Mouse (Mus musculus): ENCODE measurements around the gene Hinfp. TPM values are rescaled to one million over a fixed set of nuclear protein-coding genes. Genes with fewer than 3 reads are reported as not detected.
A peak's percentile ranks its signal among the peaks of the same experiment; 100 is the strongest.

The Hinfp gene
- polyA plus RNA-seq, 1 experiment: 27.6 TPM

- TF ChIP-seq CTCF (IDR thresholded peaks at IDR 0.05; ENCODE audit: extremely low read depth, insufficient read depth, low read length) (no peak), POLR2A (IDR thresholded peaks at IDR 0.05; ENCODE audit: extremely low read depth, insufficient read depth, low read length) (no peak)
- Histone ChIP-seq H3K27ac (ENCODE audit: insufficient read depth, low read length) (no peak overlapping the region), H3K4me3 (ENCODE audit: insufficient read depth, low read length) (no peak overlapping the region), H3K4me1 (ENCODE audit: control insufficient read depth, insufficient read depth, low read length) (no peaks in the 10 kb centered on the region)
Observed at GRCm38 (mm10) chr9:44250445-44250844, 55.0 kb downstream of the Hinfp start.

GRCm38 (mm10) chr9:44249181-44250146 is 56.0 kb downstream of the Hinfp start:
- Histone ChIP-seq H3K4me3 (ENCODE audit: insufficient read depth, low read length) (no peak overlapping the region), H3K4me1 (ENCODE audit: control insufficient read depth, insufficient read depth, low read length) (no peaks in the 10 kb centered on the region), H3K27ac (ENCODE audit: insufficient read depth, low read length) (no peak overlapping the region)
- TF ChIP-seq POLR2A (IDR thresholded peaks at IDR 0.05; ENCODE audit: extremely low read depth, insufficient read depth, low read length) (no peak), CTCF (IDR thresholded peaks at IDR 0.05; ENCODE audit: extremely low read depth, insufficient read depth, low read length) (peak; percentile 65)

- Histone ChIP-seq H3K4me1 (ENCODE audit: control insufficient read depth, insufficient read depth, low read length) (no peaks in the 10 kb centered on the region), H3K27ac (ENCODE audit: insufficient read depth, low read length) (no peak overlapping the region), H3K4me3 (ENCODE audit: insufficient read depth, low read length) (no peak overlapping the region)
- TF ChIP-seq CTCF (IDR thresholded peaks at IDR 0.05; ENCODE audit: extremely low read depth, insufficient read depth, low read length) (no peak), POLR2A (IDR thresholded peaks at IDR 0.05; ENCODE audit: extremely low read depth, insufficient read depth, low read length) (no peak)
Observed at GRCm38 (mm10) chr9:44247907-44248306, 57.6 kb downstream of the Hinfp start.

- Histone ChIP-seq H3K4me1 (ENCODE audit: control insufficient read depth, insufficient read depth, low read length) (no peaks in the 10 kb centered on the region), H3K4me3 (ENCODE audit: insufficient read depth, low read length) (no peak overlapping the region), H3K27ac (ENCODE audit: insufficient read depth, low read length) (no peak overlapping the region)
- TF ChIP-seq POLR2A (IDR thresholded peaks at IDR 0.05; ENCODE audit: extremely low read depth, insufficient read depth, low read length): no peak
Observed at GRCm38 (mm10) chr9:44243621-44244020, 61.9 kb downstream of the Hinfp start.

Other genes starting within 250 kb of the Hinfp start
- gene Usp2, start 238.7 kb downstream of the Hinfp start, polyA plus RNA-seq (2012; rRNA removed): 50.1 and 50.9 TPM in 2 replicates
- gene Mfrp, start 203.9 kb downstream of the Hinfp start, polyA plus RNA-seq (2012; rRNA removed): 0.15 and 0.35 TPM in 2 replicates
- 24.7 and 30.5 TPM in 2 replicates for gene C1qtnf5, start 198.4 kb downstream of the Hinfp start, polyA plus RNA-seq (2012; rRNA removed)
- 0.10 and 0.19 TPM in 2 replicates for gene Gm49380, start 192.2 kb downstream of the Hinfp start, polyA plus RNA-seq (2012; rRNA removed)
- gene Rnf26, start 192.2 kb downstream of the Hinfp start, polyA plus RNA-seq (2012; rRNA removed): 29.5 and 30.3 TPM in 2 replicates
- gene Mcam, start 171.2 kb downstream of the Hinfp start, polyA plus RNA-seq (2012; rRNA removed): 26.2 and 27.4 TPM in 2 replicates
- 18.2 and 22.8 TPM in 2 replicates for gene Cbl, start 71.6 kb downstream of the Hinfp start, polyA plus RNA-seq (2012; rRNA removed)
- gene Ccdc153, start 65.0 kb downstream of the Hinfp start, polyA plus RNA-seq (2012; rRNA removed): 1.8 and 4.9 TPM in 2 replicates
- 0.40 and 0.71 TPM in 2 replicates for gene Pdzd3, start 54.2 kb downstream of the Hinfp start, polyA plus RNA-seq (2012; rRNA removed)
- gene Nlrx1, start 37.1 kb downstream of the Hinfp start, polyA plus RNA-seq (2012; rRNA removed): 7.0 and 8.0 TPM in 2 replicates
- 86.3 and 91.1 TPM in 2 replicates for gene Abcg4, start 17.1 kb downstream of the Hinfp start, polyA plus RNA-seq (2012; rRNA removed)
- gene C2cd2l, start 14.6 kb upstream of the Hinfp start, polyA plus RNA-seq (2012; rRNA removed): 203 and 213 TPM in 2 replicates
- gene Dpagt1, start 20.3 kb upstream of the Hinfp start, polyA plus RNA-seq (2012; rRNA removed): 18.0 and 19.3 TPM in 2 replicates
- gene H2afx, start 29.0 kb upstream of the Hinfp start, polyA plus RNA-seq (2012; rRNA removed): 64.8 and 68.3 TPM in 2 replicates
- gene Hmbs, start 38.6 kb upstream of the Hinfp start, polyA plus RNA-seq (2012; rRNA removed): 30.5 and 31.2 TPM in 2 replicates
- 42.2 and 43.2 TPM in 2 replicates for gene Vps11, start 56.0 kb upstream of the Hinfp start, polyA plus RNA-seq (2012; rRNA removed)
- 55.4 and 56.7 TPM in 2 replicates for gene Hyou1, start 73.8 kb upstream of the Hinfp start, polyA plus RNA-seq (2012; rRNA removed)
- gene Slc37a4, start 91.2 kb upstream of the Hinfp start, polyA plus RNA-seq (2012; rRNA removed): 49.9 and 58.8 TPM in 2 replicates
- 559 and 574 TPM in 2 replicates for gene Rps25, start 101.5 kb upstream of the Hinfp start, polyA plus RNA-seq (2012; rRNA removed)
- 83.8 and 88.1 TPM in 2 replicates for gene Trappc4, start 101.9 kb upstream of the Hinfp start, polyA plus RNA-seq (2012; rRNA removed)
- gene Ccdc84, start 112.9 kb upstream of the Hinfp start, polyA plus RNA-seq (2012; rRNA removed): 46.7 and 48.0 TPM in 2 replicates
- 0.04 TPM in 1 of 2 replicates, not detected in the other for gene Foxr1, start 135.5 kb upstream of the Hinfp start, polyA plus RNA-seq (2012; rRNA removed)
- 0.11 TPM in 1 of 2 replicates, not detected in the other for gene Upk2, start 149.3 kb upstream of the Hinfp start, polyA plus RNA-seq (2012; rRNA removed)
- gene Bcl9l, start 177.2 kb upstream of the Hinfp start, polyA plus RNA-seq (2012; rRNA removed): 13.8 and 14.6 TPM in 2 replicates

Measured in cortical plate, adult 2 months (tissue).